Mouse (Mus musculus) lung, embryonic 16.5 days (tissue): ENCODE measurements around the gene Tm6sf2. TPM values are rescaled to one million over a fixed set of nuclear protein-coding genes. Genes with fewer than 3 reads are reported as not detected.

Experiments used
- ATAC-seq: fragments of 200-750 bp; cut with Nextera tagmentation; 2 replicates; pipeline ENCODE4 v1.8.0; 2017; ENCODE audit warnings: low read depth, mild to moderate bottlenecking, moderate library complexity
- H3K27ac ChIP-seq: fragments of 300-500 bp; sonication (generic); 2 replicates; pipeline ENCODE4 v1.5.1; 2014; ENCODE audit warnings: mild to moderate bottlenecking, control low read depth, low read length
- H3K27me3 ChIP-seq: fragments of 300-500 bp; sonication (generic); 2 replicates; pipeline ENCODE4 v1.6.1; 2014; ENCODE audit warnings: low read depth, low read length, mixed read lengths; ENCODE audit not compliant: control insufficient read depth, insufficient read depth
- H3K36me3 ChIP-seq: fragments of 300-500 bp; sonication (generic); 2 replicates; pipeline ENCODE4 v1.6.1; 2014; ENCODE audit warnings: low read length; ENCODE audit not compliant: control insufficient read depth, insufficient read depth
- H3K4me1 ChIP-seq: fragments of 300-500 bp; sonication (generic); replicated peaks from 2 replicates; pipeline ENCODE4 v1.6.1; 2014; ENCODE audit warnings: low read length, mixed read lengths; ENCODE audit not compliant: control insufficient read depth, insufficient read depth
- H3K4me2 ChIP-seq: fragments of 300-500 bp; sonication (generic); 2 replicates; pipeline ENCODE4 v1.6.1; 2014; ENCODE audit warnings: low read depth, low read length, control low read depth
- H3K4me3 ChIP-seq: fragments of 300-500 bp; sonication (generic); 2 replicates; pipeline ENCODE4 v1.5.1; 2014; ENCODE audit warnings: mild to moderate bottlenecking, low read length, control low read depth
- H3K9ac ChIP-seq: fragments of 300-500 bp; sonication (generic); 2 replicates; pipeline ENCODE4 v1.6.1; 2014; ENCODE audit warnings: low read length, control low read depth
- H3K9me3 ChIP-seq: fragments of 300-500 bp; sonication (generic); 2 replicates; pipeline ENCODE4 v1.6.1; 2016; ENCODE audit warnings: low read length; ENCODE audit not compliant: control insufficient read depth
- WGBS: fragments of 180-500 bp; shearing (Covaris S2); extraction: QIAGEN DNeasy Blood & Tissue Kit; methylation state at CpG from one replicate; pipeline ENCODE4 v1.1.7; 2014; 5-methylcytosine and 5-hydroxymethylcytosine counted together
- polyA plus RNA-seq: library from polyadenylated mRNA; unstranded; fragments of >200 nt; fragmentation: Nextera tagmentation; extraction: Ambion mirVana; gene quantifications from 2 replicates; pipeline ENCODE4 v1.2.1, GENCODE M21; 2015

Gene Tm6sf2
- 0.94 and 1.2 TPM in 2 replicates for polyA plus RNA-seq

- no peaks in the 10 kb centered on the region for H3K9me3 ChIP-seq
- H3K4me2 ChIP-seq, result peak within 1 kb of the TSS; percentile 63
- peak within 1 kb of the TSS; percentile 39 for H3K27ac ChIP-seq
- peaks cover 9% of the 10 kb centered on the region for H3K4me1 ChIP-seq
- 11% methylated on average over 21 of the region's 27 CpGs for WGBS
- H3K27me3 ChIP-seq, result no peaks in the 10 kb centered on the region
- H3K4me3 ChIP-seq, result peak within 1 kb of the TSS; percentile 38
- H3K9ac ChIP-seq, result peak within 1 kb of the TSS; percentile 43; the same call in 1 of the 2 replicates
- H3K36me3 ChIP-seq, result peaks cover 21% of the 10 kb centered on the region
- peak; percentile 83 for ATAC-seq
These were observed at the start of gene Tm6sf2 for GRCm38 (mm10) chr8:70072441-70073069. Gene Tm6sf2, plus strand, starts transcription at chr8:70072924.

GRCm38 (mm10) chr8:70023596-70023995, 49.1 kb upstream of the Tm6sf2 start:
- Histone ChIP-seq H3K36me3 (peaks cover 71% of the 10 kb centered on the region), H3K4me3 (no peak overlapping the region), H3K27me3 (no peaks in the 10 kb centered on the region), H3K27ac (no peak overlapping the region), H3K4me1 (no peaks in the 10 kb centered on the region), H3K9ac (no peak overlapping the region), H3K9me3 (no peaks in the 10 kb centered on the region), H3K4me2 (no peak overlapping the region)
- no peak for ATAC-seq
- WGBS, result 81% methylated on average over 8 of the region's 8 CpGs

GRCm38 (mm10) chr8:70026151-70026550, 46.6 kb upstream of the Tm6sf2 start:
- Histone ChIP-seq H3K9ac (no peak overlapping the region), H3K27me3 (no peaks in the 10 kb centered on the region), H3K4me1 (no peaks in the 10 kb centered on the region), H3K27ac (no peak overlapping the region), H3K36me3 (peaks cover 60% of the 10 kb centered on the region), H3K4me2 (no peak overlapping the region), H3K9me3 (no peaks in the 10 kb centered on the region), H3K4me3 (no peak overlapping the region)
- ATAC-seq, result no peak
- WGBS, result 87% methylated on average over 2 of the region's 2 CpGs

GRCm38 (mm10) chr8:70030255-70030654, 42.5 kb upstream of the Tm6sf2 start:
- no peaks in the 10 kb centered on the region for H3K4me1 ChIP-seq
- no peak for ATAC-seq
- H3K36me3 ChIP-seq, result peaks cover 34% of the 10 kb centered on the region
- H3K4me3 ChIP-seq, result no peak overlapping the region
- no peaks in the 10 kb centered on the region for H3K27me3 ChIP-seq
- WGBS, result 88% methylated on average over 1 of the region's 1 CpGs
- H3K4me2 ChIP-seq, result no peak overlapping the region
- no peak overlapping the region for H3K9ac ChIP-seq
- no peak overlapping the region for H3K27ac ChIP-seq
- H3K9me3 ChIP-seq, result no peaks in the 10 kb centered on the region

GRCm38 (mm10) chr8:70037994-70038393, 34.7 kb upstream of the Tm6sf2 start:
- Histone ChIP-seq H3K4me2 (no peak overlapping the region), H3K9ac (no peak overlapping the region), H3K27ac (no peak overlapping the region), H3K4me1 (peaks cover 10% of the 10 kb centered on the region), H3K36me3 (no peaks in the 10 kb centered on the region), H3K4me3 (no peak overlapping the region), H3K27me3 (no peaks in the 10 kb centered on the region), H3K9me3 (no peaks in the 10 kb centered on the region)
- WGBS, result 79% methylated on average over 1 of the region's 1 CpGs
- ATAC-seq, result no peak

GRCm38 (mm10) chr8:70041885-70042546, 30.7 kb upstream of the Tm6sf2 start:
- H3K27ac ChIP-seq, result peak overlapping the region; percentile 87; the same call in 1 of the 2 replicates
- H3K9me3 ChIP-seq, result no peaks in the 10 kb centered on the region
- under 1% methylated on average over 41 of the region's 47 CpGs for WGBS
- H3K9ac ChIP-seq, result peak overlapping the region; percentile 93
- H3K4me1 ChIP-seq, result peaks cover 10% of the 10 kb centered on the region
- ATAC-seq, result peak; percentile 42
- H3K36me3 ChIP-seq, result no peaks in the 10 kb centered on the region
- peak overlapping the region; percentile 94 for H3K4me2 ChIP-seq
- no peaks in the 10 kb centered on the region for H3K27me3 ChIP-seq
- H3K4me3 ChIP-seq, result peak overlapping the region; percentile 82

- H3K27ac ChIP-seq, result peak within 1 kb of the TSS; percentile 87
These were observed 29.9 kb upstream of the Tm6sf2 start, which contains the start of the genes Mau2 and Sugp1 for GRCm38 (mm10) chr8:70042583-70043455. Gene Mau2, minus strand, starts transcription at chr8:70042734. Gene Sugp1, plus strand, starts transcription at chr8:70042813.

GRCm38 (mm10) chr8:70043996-70044395, 28.7 kb upstream of the Tm6sf2 start:
- peaks cover 2% of the 10 kb centered on the region; the same call in 1 of the 2 replicates for H3K36me3 ChIP-seq
- no peak overlapping the region for H3K4me3 ChIP-seq
- 86% methylated on average over 5 of the region's 5 CpGs for WGBS
- no peaks in the 10 kb centered on the region for H3K9me3 ChIP-seq
- no peak overlapping the region for H3K27ac ChIP-seq
- no peak for ATAC-seq
- peaks cover 10% of the 10 kb centered on the region for H3K4me1 ChIP-seq
- no peaks in the 10 kb centered on the region for H3K27me3 ChIP-seq
- H3K4me2 ChIP-seq, result no peak overlapping the region
- no peak overlapping the region for H3K9ac ChIP-seq

More at GRCm38 (mm10) chr8:70042583-70043455, 29.9 kb upstream of the Tm6sf2 start, which contains the start of the genes Mau2 and Sugp1:
- Histone ChIP-seq H3K36me3 (no peaks in the 10 kb centered on the region), H3K4me1 (peaks cover 10% of the 10 kb centered on the region), H3K27me3 (no peaks in the 10 kb centered on the region), H3K9ac (peak within 1 kb of the TSS; percentile 93), H3K4me3 (peak within 1 kb of the TSS; percentile 82), H3K9me3 (no peaks in the 10 kb centered on the region), H3K4me2 (peak within 1 kb of the TSS; percentile 94)
- peak; percentile 97 for ATAC-seq
- under 1% methylated on average over 65 of the region's 65 CpGs for WGBS

GRCm38 (mm10) chr8:70049662-70050061, 23.1 kb upstream of the Tm6sf2 start:
- Histone ChIP-seq H3K27me3 (no peaks in the 10 kb centered on the region), H3K4me2 (no peak overlapping the region), H3K9me3 (no peaks in the 10 kb centered on the region), H3K4me3 (no peak overlapping the region), H3K9ac (no peak overlapping the region), H3K4me1 (no peaks in the 10 kb centered on the region; the same call in 1 of the 2 replicates), H3K27ac (no peak overlapping the region), H3K36me3 (peaks cover 33% of the 10 kb centered on the region)
- no peak for ATAC-seq
